Mouse (Mus musculus) megakaryocyte progenitor cell, adult 5-6 weeks (primary cell): ENCODE results near the gene Sympk. TPM values are rescaled to one million over a fixed set of nuclear protein-coding genes. Genes with fewer than 3 reads are reported as not detected.

ENCODE experiments used
- ATAC-seq: replicated peaks from 2 replicates; pipeline ENCODE4 v1.8.0; 2016; ENCODE audit warnings: mild to moderate bottlenecking, moderate TSS enrichment, inconsistent platforms; ENCODE audit not compliant: poor library complexity
- total RNA-seq, 2 experiments: library from RNA; stranded (forward) in 1 of 2; stranded (reverse) in 1 of 2; fragments of 157-497, 149-512 nt in 1 of 2; fragments of 200-1000 nt in 1 of 2; gene quantifications; 2 replicates each; pipeline versions ENCODE4 v1.2.3 to v1.2.4; 2015 to 2017

Gene Sympk
- total RNA-seq, 2 experiments from 2014 or later: 48.6 to 58.1 TPM

- peak; percentile 54 for ATAC-seq
These were observed 17.7 kb upstream of the Sympk start for GRCm38 (mm10) chr7:19006476-19006875.

GRCm38 (mm10) chr7:19007026-19007977 lies 16.9 kb upstream of the Sympk start:
- no peak for ATAC-seq

- no peak for ATAC-seq
These were observed 13.6 kb upstream of the Sympk start for GRCm38 (mm10) chr7:19010581-19010980.

DNA sequence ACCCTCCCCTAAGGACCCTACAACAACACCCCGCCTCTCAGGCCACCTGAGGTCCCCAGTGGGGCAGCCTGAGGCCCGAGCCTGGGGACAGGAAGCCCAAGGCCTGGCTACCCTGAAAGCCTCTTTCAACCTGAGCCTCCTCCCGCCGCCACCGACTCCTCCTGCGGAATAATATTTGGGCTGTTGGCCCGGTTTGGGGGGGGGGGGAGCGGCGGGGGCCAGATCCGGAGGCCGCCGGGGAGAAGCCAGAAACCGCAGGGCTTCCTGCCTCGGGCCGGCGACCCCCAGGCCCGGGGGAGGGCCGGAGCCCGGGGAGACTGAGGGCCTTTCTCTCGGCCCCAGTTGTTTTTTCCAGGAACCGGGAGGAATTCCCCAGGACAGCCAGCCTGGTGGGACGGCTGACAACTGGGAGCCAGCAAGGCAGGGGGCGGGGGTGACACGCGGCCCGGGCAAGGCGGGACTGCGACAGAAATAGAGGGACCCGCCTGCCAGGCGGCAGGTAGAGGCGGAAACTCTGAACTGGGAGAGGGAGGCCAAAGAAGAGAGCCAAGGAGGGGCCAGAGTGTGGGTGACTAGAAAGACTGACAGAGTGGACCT lies 12.1 kb upstream of the Sympk start:
- ATAC-seq: peak; percentile 45

DNA sequence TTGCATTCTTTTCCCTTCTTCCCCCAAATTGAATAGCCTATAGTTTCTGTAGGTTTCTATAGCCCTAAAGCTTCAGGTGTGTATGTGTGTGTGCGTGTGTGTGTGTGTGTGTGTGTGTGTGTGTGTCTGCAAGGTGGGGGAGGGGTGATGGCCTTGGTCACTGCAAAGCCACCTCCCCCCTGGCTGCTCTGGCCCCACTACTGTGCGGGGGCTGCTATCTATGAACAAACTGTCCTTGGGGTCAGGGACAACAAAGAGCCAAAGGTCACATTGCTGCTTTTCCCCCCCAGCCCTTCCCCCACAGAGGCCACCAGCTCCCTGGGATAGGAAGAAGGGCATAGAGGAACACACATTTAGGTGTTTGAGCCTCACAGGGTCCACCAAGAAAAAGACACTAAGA lies 11.3 kb upstream of the Sympk start:
- ATAC-seq: no peak

GRCm38 (mm10) chr7:19014452-19014851 lies 9.7 kb upstream of the Sympk start:
- no peak for ATAC-seq

GRCm38 (mm10) chr7:19016042-19016441 lies 8.1 kb upstream of the Sympk start:
- ATAC-seq: no peak

DNA sequence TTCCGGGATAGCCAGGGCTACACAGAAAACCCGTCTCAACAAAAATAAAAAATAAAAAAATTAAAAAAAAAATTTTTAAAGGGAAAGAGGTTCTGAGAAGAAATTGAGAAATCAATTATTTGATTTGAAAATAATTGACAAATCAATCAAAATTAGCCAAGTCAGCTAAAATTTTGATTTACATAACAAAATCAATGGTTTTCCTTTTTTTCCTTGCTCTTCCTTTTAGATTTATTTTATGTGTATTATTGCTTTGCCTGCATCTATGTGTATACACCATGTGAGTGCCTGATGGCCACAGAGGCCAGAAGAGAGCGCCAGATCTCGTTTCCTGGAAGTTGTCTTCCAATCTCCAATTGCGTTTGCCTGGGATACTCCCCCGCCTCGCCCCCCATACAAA lies 6.3 kb upstream of the Sympk start:
- no peak for ATAC-seq

- ATAC-seq: no peak
These were observed 3.1 kb upstream of the Sympk start for GRCm38 (mm10) chr7:19021048-19021447.

DNA sequence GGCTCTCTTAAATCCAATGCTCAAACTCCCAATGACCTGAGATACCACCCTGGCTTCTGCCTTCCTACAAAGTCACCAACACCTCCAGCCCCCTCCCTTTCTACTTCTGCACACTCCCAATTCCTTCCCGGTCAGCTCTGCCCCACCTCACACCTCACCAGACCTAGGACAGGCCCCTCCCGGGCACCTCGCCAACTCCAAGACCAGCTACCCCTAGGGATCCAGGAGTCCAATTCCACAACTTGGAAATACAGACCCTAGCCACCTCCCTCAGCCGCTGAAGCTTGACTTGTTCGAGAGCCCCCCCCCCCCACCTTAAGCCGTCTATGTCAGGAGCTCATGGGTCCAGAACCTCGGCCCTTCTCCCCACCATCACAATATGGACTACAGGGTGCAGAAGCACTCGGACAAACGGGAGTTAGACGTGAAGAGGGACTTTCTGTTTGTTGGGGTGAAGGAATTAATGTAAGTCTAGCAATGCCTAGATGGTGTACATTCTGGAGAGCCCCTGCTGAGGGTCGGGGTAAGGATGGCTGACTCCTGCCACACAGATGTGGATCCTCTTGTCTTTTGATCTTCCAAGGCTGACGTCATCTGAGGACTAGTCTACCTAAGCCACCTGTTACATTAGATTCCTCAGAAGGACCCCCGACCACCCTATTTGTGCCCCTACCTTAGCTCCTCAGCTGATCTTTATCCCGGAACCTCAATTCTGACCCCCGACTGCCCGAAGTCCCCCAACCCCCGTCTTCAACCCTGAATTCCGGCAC lies 1.8 kb upstream of the Sympk start:
- ATAC-seq: no peak

- peak; percentile 29 for ATAC-seq
These were observed 791 bp upstream of the Sympk start, which contains the start of gene Foxa3 for GRCm38 (mm10) chr7:19023357-19023814. Foxa3 (minus strand) TSS chr7:19023538.

- peak; percentile 21 for ATAC-seq
These were observed 541 bp downstream of the Sympk start for GRCm38 (mm10) chr7:19024581-19025255.

GRCm38 (mm10) chr7:19028067-19028466 lies 3.9 kb downstream of the Sympk start:
- ATAC-seq: no peak

GRCm38 (mm10) chr7:19029084-19029653 lies 5.0 kb downstream of the Sympk start:
- peak; percentile 81 for ATAC-seq

- no peak for ATAC-seq
These were observed 7.5 kb downstream of the Sympk start for GRCm38 (mm10) chr7:19031641-19032040.

DNA sequence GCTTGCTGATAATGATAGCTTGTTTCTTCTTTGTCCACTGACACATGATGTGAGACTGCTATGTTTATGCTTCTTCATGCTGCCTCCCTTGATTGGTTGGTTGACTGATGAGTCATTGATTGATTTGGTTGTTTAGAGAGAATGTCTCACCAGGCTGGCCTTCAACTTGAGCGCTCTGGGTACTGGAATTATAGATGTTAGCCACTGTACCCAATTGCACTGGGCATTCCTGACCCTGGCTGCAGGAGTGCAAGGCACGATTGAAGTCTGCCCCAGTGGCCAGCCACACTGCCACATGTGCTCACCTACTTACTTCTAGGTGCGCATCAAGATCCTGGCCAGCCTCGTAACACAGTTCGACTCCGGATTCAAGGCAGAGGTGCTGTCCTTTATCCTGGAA lies 20.4 kb downstream of the Sympk start:
- no peak for ATAC-seq

GRCm38 (mm10) chr7:19046286-19047069 lies 22.3 kb downstream of the Sympk start:
- ATAC-seq: no peak

- ATAC-seq: no peak
These were observed 23.9 kb downstream of the Sympk start for GRCm38 (mm10) chr7:19048006-19048527.

GRCm38 (mm10) chr7:19049252-19049651 lies 25.1 kb downstream of the Sympk start:
- ATAC-seq: no peak
